Comparison of ENCODE assay signal across 15 mouse cellular contexts in genomic region chr19:10904512-10904911, GRCm38 (mm10). TPM values are rescaled to one million over a fixed set of nuclear protein-coding genes. Genes with fewer than 3 reads are reported as not detected.
A peak's percentile ranks its signal among the peaks of the same experiment; 100 is the strongest.
DNase-seq lines count a peak whose midpoint lies in the region; ATAC-seq and TF ChIP-seq lines count a peak whose summit lies in the region.
"Had no signal": no experiment of that assay in that cellular context is flagged by ENCODE, and none has a peak within 500 bp of the region (broad histone marks: within the 10 kb centered on the region; RNA-seq: fewer than 3 reads in every experiment).

No protein-coding gene starts in this region.

- no peak for TF ChIP-seq CTCF in heart, postnatal 0 days (IDR thresholded peaks at IDR 0.05; ENCODE audit: low read depth)
- no peak for TF ChIP-seq CTCF in liver, adult 2 months (IDR thresholded peaks at IDR 0.05; ENCODE audit: low read depth, low read length)

- H3K27me3 ChIP-seq in heart, postnatal 0 days (ENCODE audit: control insufficient read depth, insufficient read depth, low read length), result no peaks in the 10 kb centered on the region
- H3K27me3 ChIP-seq in liver, adult 2 months (ENCODE audit: control insufficient read depth, insufficient read depth, low read length), result no peaks in the 10 kb centered on the region
- H3K27me3 ChIP-seq in liver, embryonic 11.5 days (replicated peaks; ENCODE audit: control insufficient read depth, insufficient read depth, low read length), result no peaks in the 10 kb centered on the region
- no peaks in the 10 kb centered on the region for H3K27me3 ChIP-seq in intestine, embryonic 16.5 days (replicated peaks; ENCODE audit: control insufficient read depth, insufficient read depth, low read length)
- no peaks in the 10 kb centered on the region for H3K27me3 ChIP-seq in limb, embryonic 15.5 days
- H3K27me3 ChIP-seq: CH12.LX, Patski had no signal

- no peak for DNase-seq in heart, postnatal 0 days (ENCODE audit: low spot score)
- no peak for DNase-seq in heart, postnatal 25 days (ENCODE audit: low spot score)
- DNase-seq in liver, adult 2 months (ENCODE audit: extremely low read depth, low read depth, low spot score), result peak; percentile 82
- DNase-seq in liver, embryonic 11.5 days (ENCODE audit: low spot score), result no peak
- DNase-seq in left cerebral cortex, postnatal 14 days (ENCODE audit: low spot score in 2 of 2), result no peak
- DNase-seq: forebrain, postnatal 0 days; right cerebral cortex, postnatal 4 days had no signal

- peaks cover 31% of the 10 kb centered on the region for H3K4me1 ChIP-seq in heart, postnatal 0 days (ENCODE audit: control insufficient read depth, insufficient read depth)
- peaks cover 11% of the 10 kb centered on the region for H3K4me1 ChIP-seq in liver, adult 2 months (ENCODE audit: control insufficient read depth, insufficient read depth, low read length)
- H3K4me1 ChIP-seq in liver, embryonic 11.5 days (replicated peaks; ENCODE audit: control insufficient read depth, insufficient read depth, low read length), result peaks cover 4% of the 10 kb centered on the region; the same call in 1 of the 2 replicates
- peaks cover 24% of the 10 kb centered on the region for H3K4me1 ChIP-seq in intestine, embryonic 16.5 days (ENCODE audit: control insufficient read depth, insufficient read depth, low read length)
- peaks cover 17% of the 10 kb centered on the region for H3K4me1 ChIP-seq in limb, embryonic 15.5 days
- H3K4me1 ChIP-seq: midbrain, embryonic 10.5 days had no signal

- 70% methylated on average over 5 of the region's 5 CpGs for WGBS in heart, postnatal 0 days
- WGBS in liver, adult 2 months, result 52% methylated on average over 5 of the region's 5 CpGs
- 86% methylated on average over 5 of the region's 5 CpGs for WGBS in liver, embryonic 11.5 days
- 59% methylated on average over 5 of the region's 5 CpGs for WGBS in intestine, embryonic 16.5 days
- 87% methylated on average over 5 of the region's 5 CpGs for WGBS in limb, embryonic 15.5 days

- peaks cover 77% of the 10 kb centered on the region for H3K36me3 ChIP-seq in heart, postnatal 0 days (replicated peaks; ENCODE audit: control insufficient read depth, insufficient read depth, low read length)
- H3K36me3 ChIP-seq in liver, adult 2 months (ENCODE audit: control insufficient read depth, insufficient read depth, low read length), result peaks cover 49% of the 10 kb centered on the region
- H3K36me3 ChIP-seq in liver, embryonic 11.5 days (ENCODE audit: control insufficient read depth, insufficient read depth, low read length), result peaks cover 50% of the 10 kb centered on the region
- peaks cover 33% of the 10 kb centered on the region; the same call in 1 of the 2 replicates for H3K36me3 ChIP-seq in intestine, embryonic 16.5 days (ENCODE audit: control insufficient read depth, insufficient read depth, low read length)
- peaks cover 73% of the 10 kb centered on the region for H3K36me3 ChIP-seq in limb, embryonic 15.5 days

- intact Hi-C loops in heart, postnatal 25 days (cut with DNase I), result no loop called here
- intact Hi-C loops in left cerebral cortex, postnatal 14 days (cut with DNase I), result no loop called here

- H3K4me3 ChIP-seq in heart, postnatal 0 days (ENCODE audit: low read depth, low read length), result no peak overlapping the region
- H3K4me3 ChIP-seq in liver, adult 2 months (ENCODE audit: insufficient read depth, low read depth, low read length), result no peak overlapping the region
- no peak overlapping the region for H3K4me3 ChIP-seq in liver, embryonic 11.5 days (ENCODE audit: low read depth, low read length)
- H3K4me3 ChIP-seq in intestine, embryonic 16.5 days (ENCODE audit: low read length), result no peak overlapping the region
- H3K4me3 ChIP-seq in limb, embryonic 15.5 days, result no peak overlapping the region
- H3K4me3 ChIP-seq: erythroblast, embryonic 14.5 days; midbrain, embryonic 10.5 days had no signal

- no peaks in the 10 kb centered on the region for H3K79me2 ChIP-seq in liver, adult 2 months (ENCODE audit: control insufficient read depth, insufficient read depth, low read length)

- no peaks in the 10 kb centered on the region for H3K9me3 ChIP-seq in heart, postnatal 0 days (replicated peaks; ENCODE audit: control insufficient read depth, low read length)
- H3K9me3 ChIP-seq in liver, embryonic 11.5 days (ENCODE audit: control insufficient read depth, low read length), result no peaks in the 10 kb centered on the region
- no peaks in the 10 kb centered on the region for H3K9me3 ChIP-seq in intestine, embryonic 16.5 days (ENCODE audit: control insufficient read depth, low read length)
- no peaks in the 10 kb centered on the region for H3K9me3 ChIP-seq in limb, embryonic 15.5 days
- H3K9me3 ChIP-seq: midbrain, embryonic 10.5 days had no signal

- no peak for ATAC-seq in heart, postnatal 0 days (ENCODE audit: insufficient read depth, low read depth)
- ATAC-seq in liver, embryonic 11.5 days (replicated peaks; ENCODE audit: low FRiP score), result no peak
- no peak for ATAC-seq in intestine, embryonic 16.5 days
- ATAC-seq in limb, embryonic 15.5 days (ENCODE audit: insufficient number of reproducible peaks, low FRiP score, low TSS enrichment, low read depth), result no peak
- ATAC-seq: Patski had no signal

- H3K27ac ChIP-seq in heart, postnatal 0 days (ENCODE audit: low read depth), result peak overlapping the region; percentile 88
- H3K27ac ChIP-seq in liver, adult 2 months (replicated peaks; ENCODE audit: insufficient read depth, low read depth, low read length), result peak overlapping the region; percentile 42
- no peak overlapping the region; the same call in 1 of the 2 replicates for H3K27ac ChIP-seq in liver, embryonic 11.5 days (ENCODE audit: low read depth, low read length)
- peak overlapping the region; percentile 74 for H3K27ac ChIP-seq in intestine, embryonic 16.5 days (ENCODE audit: low read length)
- 0 out of 2 replicates have a peak overlapping the region, but pooled peaks have one; percentile 4 for H3K27ac ChIP-seq in limb, embryonic 15.5 days
- H3K27ac ChIP-seq: midbrain, embryonic 10.5 days had no signal

- no peak for TF ChIP-seq EP300 in heart, postnatal 0 days (IDR thresholded peaks at IDR 0.05; ENCODE audit: low read depth)

- TF ChIP-seq POLR2A in liver, adult 2 months (IDR thresholded peaks at IDR 0.05; ENCODE audit: extremely low read depth, insufficient read depth, low read length), result no peak

- no peak overlapping the region for H3K9ac ChIP-seq in heart, postnatal 0 days (replicated peaks; ENCODE audit: low read depth, low read length)
- 0 out of 2 replicates have a peak overlapping the region, but pooled peaks have one; percentile 21 for H3K9ac ChIP-seq in liver, adult 2 months (ENCODE audit: low read depth, low read length)
- no peak overlapping the region for H3K9ac ChIP-seq in liver, embryonic 11.5 days (ENCODE audit: low read depth, low read length)
- H3K9ac ChIP-seq in intestine, embryonic 16.5 days (ENCODE audit: low read depth, low read length), result 0 out of 2 replicates have a peak overlapping the region, but pooled peaks have one; percentile 24
- H3K9ac ChIP-seq in limb, embryonic 15.5 days, result no peak overlapping the region
- H3K9ac ChIP-seq: forebrain, postnatal 0 days had no signal

- no peak overlapping the region for H3K4me2 ChIP-seq in heart, postnatal 0 days (ENCODE audit: low read depth, low read length)
- no peak overlapping the region for H3K4me2 ChIP-seq in liver, embryonic 11.5 days
- no peak overlapping the region for H3K4me2 ChIP-seq in intestine, embryonic 16.5 days (ENCODE audit: low read depth, low read length)
- H3K4me2 ChIP-seq in limb, embryonic 15.5 days, result no peak overlapping the region

RNA-seq across cellular contexts. Expression of gene Prpf19, which starts 9.5 kb away (rescaled TPM):
- total RNA-seq in heart, postnatal 0 days (2014; rRNA removed; ENCODE audit: low replicate concordance), result 362 and 463 TPM in 2 replicates
- polyA plus RNA-seq in heart, postnatal 0 days (2015; fragmentation: Nextera tagmentation; extraction: Ambion mirVana), result 33.0 and 36.8 TPM in 2 replicates
- 100 to 1,000 TPM; 213 to 229 TPM for total RNA-seq in heart, postnatal 25 days (2021)
- 95.5 and 100 TPM in 2 replicates for total RNA-seq in liver, adult 2 months (2014; rRNA removed)
- 150 and 184 TPM in 2 replicates for polyA plus RNA-seq in liver, adult 2 months (2012; rRNA removed)
- 45.7 and 46.8 TPM in 2 replicates for polyA plus RNA-seq in liver, embryonic 11.5 days (2014; fragmentation: Nextera tagmentation; extraction: Ambion mirVana)
- 32.1 and 35.0 TPM in 2 replicates for polyA plus RNA-seq in intestine, embryonic 16.5 days (2015; fragmentation: Nextera tagmentation; extraction: Ambion mirVana)
- polyA plus RNA-seq in limb, embryonic 15.5 days (2015; fragmentation: Nextera tagmentation; extraction: Ambion mirVana), result 35.7 and 40.6 TPM in 2 replicates
- total RNA-seq in left cerebral cortex, postnatal 14 days (2021), result 100 to 1,000 TPM; 185 to 190 TPM

RNA-seq across cellular contexts. Expression of gene Zp1, which starts 15.9 kb away (rescaled TPM):
- not detected in 2 replicates for total RNA-seq in heart, postnatal 0 days (2014; rRNA removed; ENCODE audit: low replicate concordance)
- polyA plus RNA-seq in heart, postnatal 0 days (2015; fragmentation: Nextera tagmentation; extraction: Ambion mirVana), result 0.19 TPM in 1 of 2 replicates, not detected in the other
- not detected for total RNA-seq in heart, postnatal 25 days (2021)
- not detected in 2 replicates for total RNA-seq in liver, adult 2 months (2014; rRNA removed)
- not detected in 2 replicates for polyA plus RNA-seq in liver, adult 2 months (2012; rRNA removed)
- polyA plus RNA-seq in liver, embryonic 11.5 days (2014; fragmentation: Nextera tagmentation; extraction: Ambion mirVana), result not detected in 2 replicates
- not detected in 2 replicates for polyA plus RNA-seq in intestine, embryonic 16.5 days (2015; fragmentation: Nextera tagmentation; extraction: Ambion mirVana)
- not detected in 2 replicates for polyA plus RNA-seq in limb, embryonic 15.5 days (2015; fragmentation: Nextera tagmentation; extraction: Ambion mirVana)
- not detected for total RNA-seq in left cerebral cortex, postnatal 14 days (2021)
- total RNA-seq: layer of hippocampus, postnatal 14 days had no signal
- polyA plus RNA-seq: erythroblast, embryonic 14.5 days; liver, embryonic 16.5 days; midbrain, embryonic 10.5 days had no signal

RNA-seq across cellular contexts. Expression of gene Tmem109, which starts 22.7 kb away (rescaled TPM):
- total RNA-seq in heart, postnatal 0 days (2014; rRNA removed; ENCODE audit: low replicate concordance), result 80.6 and 99.8 TPM in 2 replicates
- polyA plus RNA-seq in heart, postnatal 0 days (2015; fragmentation: Nextera tagmentation; extraction: Ambion mirVana), result 85.8 and 90.9 TPM in 2 replicates
- total RNA-seq in heart, postnatal 25 days (2021), result 10 to 100 TPM; 82.8 to 87.8 TPM
- total RNA-seq in liver, adult 2 months (2014; rRNA removed), result 7.1 and 8.9 TPM in 2 replicates
- 32.2 and 35.2 TPM in 2 replicates for polyA plus RNA-seq in liver, adult 2 months (2012; rRNA removed)
- 42.7 and 45.4 TPM in 2 replicates for polyA plus RNA-seq in liver, embryonic 11.5 days (2014; fragmentation: Nextera tagmentation; extraction: Ambion mirVana)
- polyA plus RNA-seq in intestine, embryonic 16.5 days (2015; fragmentation: Nextera tagmentation; extraction: Ambion mirVana), result 72.8 and 78.7 TPM in 2 replicates
- 138 and 163 TPM in 2 replicates for polyA plus RNA-seq in limb, embryonic 15.5 days (2015; fragmentation: Nextera tagmentation; extraction: Ambion mirVana)
- total RNA-seq in left cerebral cortex, postnatal 14 days (2021), result 10 to 100 TPM; 41.0 to 48.8 TPM

RNA-seq across cellular contexts. Expression of gene Ptgdr2, which starts 32.4 kb away (rescaled TPM):
- total RNA-seq in heart, postnatal 0 days (2014; rRNA removed; ENCODE audit: low replicate concordance), result 0.11 and 0.39 TPM in 2 replicates
- polyA plus RNA-seq in heart, postnatal 0 days (2015; fragmentation: Nextera tagmentation; extraction: Ambion mirVana), result 0.04 and 0.07 TPM in 2 replicates
- total RNA-seq in heart, postnatal 25 days (2021), result under 1 TPM in 1 of 2 experiments, not detected in 1; 0.08 TPM
- total RNA-seq in liver, adult 2 months (2014; rRNA removed), result not detected in 2 replicates
- not detected in 2 replicates for polyA plus RNA-seq in liver, adult 2 months (2012; rRNA removed)
- polyA plus RNA-seq in liver, embryonic 11.5 days (2014; fragmentation: Nextera tagmentation; extraction: Ambion mirVana), result not detected in 2 replicates
- polyA plus RNA-seq in intestine, embryonic 16.5 days (2015; fragmentation: Nextera tagmentation; extraction: Ambion mirVana), result 0.05 and 0.11 TPM in 2 replicates
- 0.09 TPM in 1 of 2 replicates, not detected in the other for polyA plus RNA-seq in limb, embryonic 15.5 days (2015; fragmentation: Nextera tagmentation; extraction: Ambion mirVana)
- under 1 TPM; 0.32 to 0.33 TPM for total RNA-seq in left cerebral cortex, postnatal 14 days (2021)
- polyA plus RNA-seq: erythroblast, embryonic 14.5 days had no signal

RNA-seq across cellular contexts. Expression of gene Tmem132a, which starts 34.8 kb away (rescaled TPM):
- 69.1 and 71.7 TPM in 2 replicates for total RNA-seq in heart, postnatal 0 days (2014; rRNA removed; ENCODE audit: low replicate concordance)
- polyA plus RNA-seq in heart, postnatal 0 days (2015; fragmentation: Nextera tagmentation; extraction: Ambion mirVana), result 19.3 and 19.5 TPM in 2 replicates
- total RNA-seq in heart, postnatal 25 days (2021), result 10 to 100 TPM; 15.6 to 17.9 TPM
- total RNA-seq in liver, adult 2 months (2014; rRNA removed), result 0.18 and 0.40 TPM in 2 replicates
- 0.75 and 0.90 TPM in 2 replicates for polyA plus RNA-seq in liver, adult 2 months (2012; rRNA removed)
- polyA plus RNA-seq in liver, embryonic 11.5 days (2014; fragmentation: Nextera tagmentation; extraction: Ambion mirVana), result 27.2 and 27.7 TPM in 2 replicates
- 29.9 and 32.3 TPM in 2 replicates for polyA plus RNA-seq in intestine, embryonic 16.5 days (2015; fragmentation: Nextera tagmentation; extraction: Ambion mirVana)
- polyA plus RNA-seq in limb, embryonic 15.5 days (2015; fragmentation: Nextera tagmentation; extraction: Ambion mirVana), result 65.2 and 67.4 TPM in 2 replicates
- total RNA-seq in left cerebral cortex, postnatal 14 days (2021), result 100 to 1,000 TPM; 344 to 360 TPM

Comparison
In these comparisons a context has a peak if more than half of its experiments do, and no peak if none do; other contexts are left out.
1. H3K9ac ChIP-seq: peak in liver, adult 2 months (single experiment) and intestine, embryonic 16.5 days (single experiment); none in heart, postnatal 0 days (single experiment), liver, embryonic 11.5 days (single experiment) and limb, embryonic 15.5 days (single experiment).